In the genomic region with DNA sequence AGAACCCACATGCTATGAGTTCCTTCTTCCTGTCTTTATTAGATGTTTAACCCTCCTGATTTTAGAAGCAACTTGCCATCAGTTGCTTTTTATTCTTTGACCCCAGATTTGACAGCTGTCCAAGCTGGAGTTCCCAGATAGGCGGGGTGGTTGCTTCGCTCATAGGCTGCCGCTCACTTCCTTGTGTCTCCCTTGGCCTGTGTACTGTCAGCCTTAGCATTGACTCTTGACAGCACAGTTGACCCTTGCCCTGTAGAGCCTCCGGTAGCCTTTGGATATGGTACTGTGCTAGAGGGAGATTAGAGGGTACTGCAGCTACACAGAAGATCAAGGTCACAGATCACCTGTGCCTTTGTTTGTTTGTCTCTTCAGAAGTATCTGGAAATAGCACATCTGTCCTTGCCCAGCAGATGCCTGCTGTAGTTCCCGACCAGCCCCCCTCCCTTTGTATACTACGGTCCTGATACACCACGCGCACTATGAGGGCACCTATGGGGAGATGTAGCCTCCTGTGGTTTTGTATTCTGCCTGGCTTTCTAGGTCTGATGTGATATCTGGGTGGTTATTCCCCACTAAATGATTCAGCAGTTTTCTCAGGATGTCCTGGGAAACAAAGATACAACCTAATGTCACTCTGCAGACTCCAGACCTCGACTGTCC, we compare ENCODE assay signal across 26 mouse cellular contexts. TPM values are rescaled to one million over a fixed set of nuclear protein-coding genes. Genes with fewer than 3 reads are reported as not detected.
DNase-seq lines count a peak whose midpoint lies in the region; ATAC-seq and TF ChIP-seq lines count a peak whose summit lies in the region.
"Had no signal": no experiment of that assay in that cellular context is flagged by ENCODE, and none has a peak within 500 bp of the region (broad histone marks: within the 10 kb centered on the region; RNA-seq: fewer than 3 reads in every experiment).

No protein-coding gene starts in this region.

- no peak overlapping the region for H3K27ac ChIP-seq in liver, adult 2 months (replicated peaks; ENCODE audit: insufficient read depth, low read depth, low read length)
- H3K27ac ChIP-seq in intestine, embryonic 15.5 days: no peak overlapping the region
- 0 out of 2 replicates have a peak overlapping the region, but pooled peaks have one; percentile 5 for H3K27ac ChIP-seq in liver, embryonic 11.5 days (ENCODE audit: low read depth, low read length)
- H3K27ac ChIP-seq in midbrain, postnatal 0 days (ENCODE audit: low read depth, low read length): no peak overlapping the region
- H3K27ac ChIP-seq: embryonic facial prominence, embryonic 15.5 days; forebrain, embryonic 10.5 days; hindbrain, embryonic 14.5 days; stomach, embryonic 15.5 days had no signal

- H3K9me3 ChIP-seq in intestine, embryonic 15.5 days: no peaks in the 10 kb centered on the region
- H3K9me3 ChIP-seq in liver, embryonic 11.5 days (ENCODE audit: control insufficient read depth, low read length): no peaks in the 10 kb centered on the region
- no peaks in the 10 kb centered on the region for H3K9me3 ChIP-seq in midbrain, postnatal 0 days (ENCODE audit: low read length)
- H3K9me3 ChIP-seq: embryonic facial prominence, embryonic 15.5 days; forebrain, embryonic 10.5 days; stomach, embryonic 15.5 days had no signal

- no peaks in the 10 kb centered on the region; the same call in 1 of the 2 replicates for H3K79me2 ChIP-seq in liver, adult 2 months (ENCODE audit: control insufficient read depth, insufficient read depth, low read length)

- peaks cover 57% of the 10 kb centered on the region for H3K36me3 ChIP-seq in liver, adult 2 months (ENCODE audit: control insufficient read depth, insufficient read depth, low read length)
- H3K36me3 ChIP-seq in intestine, embryonic 15.5 days: peaks cover 83% of the 10 kb centered on the region
- H3K36me3 ChIP-seq in liver, embryonic 11.5 days (ENCODE audit: control insufficient read depth, insufficient read depth, low read length): peaks cover 70% of the 10 kb centered on the region
- peaks cover 84% of the 10 kb centered on the region for H3K36me3 ChIP-seq in midbrain, postnatal 0 days (ENCODE audit: insufficient read depth, low read length)

- TF ChIP-seq CTCF in liver, adult 2 months (IDR thresholded peaks at IDR 0.05; ENCODE audit: low read depth, low read length): no peak
- TF ChIP-seq CTCF in midbrain, postnatal 0 days (IDR thresholded peaks at IDR 0.05): no peak

- no peaks in the 10 kb centered on the region for H3K27me3 ChIP-seq in liver, adult 2 months (ENCODE audit: control insufficient read depth, insufficient read depth, low read length)
- no peaks in the 10 kb centered on the region for H3K27me3 ChIP-seq in intestine, embryonic 15.5 days (replicated peaks)
- H3K27me3 ChIP-seq in liver, embryonic 11.5 days (replicated peaks; ENCODE audit: control insufficient read depth, insufficient read depth, low read length): no peaks in the 10 kb centered on the region
- no peaks in the 10 kb centered on the region for H3K27me3 ChIP-seq in midbrain, postnatal 0 days (ENCODE audit: insufficient read depth, low read length)
- H3K27me3 ChIP-seq: embryonic facial prominence, embryonic 15.5 days; stomach, embryonic 15.5 days had no signal

- H3K4me1 ChIP-seq in liver, adult 2 months (ENCODE audit: control insufficient read depth, insufficient read depth, low read length): peaks cover 9% of the 10 kb centered on the region
- no peaks in the 10 kb centered on the region for H3K4me1 ChIP-seq in intestine, embryonic 15.5 days (replicated peaks)
- H3K4me1 ChIP-seq in liver, embryonic 11.5 days (replicated peaks; ENCODE audit: control insufficient read depth, insufficient read depth, low read length): peaks cover 9% of the 10 kb centered on the region
- no peaks in the 10 kb centered on the region for H3K4me1 ChIP-seq in midbrain, postnatal 0 days (ENCODE audit: insufficient read depth, low read length)
- H3K4me1 ChIP-seq: embryonic facial prominence, embryonic 15.5 days; forebrain, embryonic 10.5 days; stomach, embryonic 15.5 days had no signal

- H3K9ac ChIP-seq in liver, adult 2 months (ENCODE audit: low read depth, low read length): no peak overlapping the region
- no peak overlapping the region for H3K9ac ChIP-seq in intestine, embryonic 15.5 days
- no peak overlapping the region for H3K9ac ChIP-seq in liver, embryonic 11.5 days (ENCODE audit: low read depth, low read length)
- no peak overlapping the region for H3K9ac ChIP-seq in midbrain, postnatal 0 days (replicated peaks; ENCODE audit: low read length, poor library complexity, severe bottlenecking)
- H3K9ac ChIP-seq: embryonic facial prominence, embryonic 15.5 days; hindbrain, embryonic 14.5 days; stomach, embryonic 15.5 days had no signal

- ATAC-seq in intestine, embryonic 15.5 days: peak; percentile 72
- peak; percentile 63; the same call in 1 of the 2 replicates for ATAC-seq in liver, embryonic 11.5 days (replicated peaks; ENCODE audit: low FRiP score)
- ATAC-seq in megakaryocyte-erythroid progenitor cell, adult 5-6 weeks (replicated peaks; ENCODE audit: low FRiP score, low TSS enrichment, poor library complexity, severe bottlenecking): peak; percentile 49
- no peak for ATAC-seq in midbrain, postnatal 0 days (ENCODE audit: low FRiP score)

- no peak for TF ChIP-seq POLR2A in liver, adult 2 months (IDR thresholded peaks at IDR 0.05; ENCODE audit: extremely low read depth, insufficient read depth, low read length)

- H3K4me3 ChIP-seq in liver, adult 2 months (ENCODE audit: insufficient read depth, low read depth, low read length): no peak overlapping the region
- no peak overlapping the region for H3K4me3 ChIP-seq in intestine, embryonic 15.5 days (replicated peaks)
- H3K4me3 ChIP-seq in liver, embryonic 11.5 days (ENCODE audit: low read depth, low read length): no peak overlapping the region
- H3K4me3 ChIP-seq in midbrain, postnatal 0 days (ENCODE audit: low read depth, low read length): no peak overlapping the region
- H3K4me3 ChIP-seq: embryonic facial prominence, embryonic 15.5 days; forebrain, embryonic 10.5 days; stomach, embryonic 15.5 days had no signal

- H3K4me2 ChIP-seq in intestine, embryonic 15.5 days (replicated peaks): no peak overlapping the region
- no peak overlapping the region for H3K4me2 ChIP-seq in liver, embryonic 11.5 days
- no peak overlapping the region for H3K4me2 ChIP-seq in midbrain, postnatal 0 days (ENCODE audit: low read depth, low read length, poor library complexity, severe bottlenecking)
- H3K4me2 ChIP-seq: embryonic facial prominence, embryonic 15.5 days; hindbrain, embryonic 14.5 days; stomach, embryonic 15.5 days had no signal

- 38% methylated on average over 9 of the region's 9 CpGs for WGBS in liver, adult 2 months
- 75% methylated on average over 9 of the region's 9 CpGs for WGBS in intestine, embryonic 15.5 days
- WGBS in liver, embryonic 11.5 days: 51% methylated on average over 9 of the region's 9 CpGs
- WGBS in midbrain, postnatal 0 days: 97% methylated on average over 9 of the region's 9 CpGs

- DNase-seq in liver, adult 2 months (ENCODE audit: extremely low read depth, low read depth, low spot score): peak; percentile 79
- no peak for DNase-seq in liver
- no peak for DNase-seq in liver, embryonic 11.5 days (ENCODE audit: low spot score)
- no peak for DNase-seq in lung, postnatal 10 days
- DNase-seq in right cerebral cortex, postnatal 10 days (ENCODE audit: low spot score in 2 of 2): no peak
- no peak for DNase-seq in midbrain, postnatal 0 days (ENCODE audit: low spot score)
- DNase-seq: adrenal gland, adult 2 months; cerebellum, adult 9-11 months; embryo, embryonic 11 days; gastrocnemius, postnatal 25 days; heart, postnatal 14 days; lung, adult 18-20 months; lung, postnatal 36 days; midbrain, embryonic 14.5 days; retina, postnatal 1 day had no signal

RNA-seq across cellular contexts. Expression of gene Il17c, which starts 16.5 kb away (rescaled TPM):
- not detected in 2 replicates for total RNA-seq in liver, adult 2 months (2014; rRNA removed)
- polyA plus RNA-seq in liver, adult 2 months (2012; rRNA removed): not detected in 2 replicates
- not detected in 2 replicates for polyA plus RNA-seq in intestine, embryonic 15.5 days (2015; fragmentation: Nextera tagmentation; extraction: Ambion mirVana)
- polyA plus RNA-seq in liver, embryonic 11.5 days (2014; fragmentation: Nextera tagmentation; extraction: Ambion mirVana): not detected in 2 replicates
- total RNA-seq in megakaryocyte-erythroid progenitor cell, adult 5-6 weeks (2014; fragmentation: Nextera tagmentation): not detected in 2 replicates
- not detected in 2 replicates for total RNA-seq in megakaryocyte-erythroid progenitor cell, adult 5-6 weeks (2017)
- not detected in 2 replicates for total RNA-seq in midbrain, postnatal 0 days (2014; rRNA removed)
- polyA plus RNA-seq in midbrain, postnatal 0 days (2015; fragmentation: Nextera tagmentation; extraction: Ambion mirVana): 0.37 TPM in 1 of 2 replicates, not detected in the other
- total RNA-seq: adrenal gland, adult 2 months; ES-E14; gastrocnemius, postnatal 25 days; heart, postnatal 14 days; left cerebral cortex, postnatal 36 days; neutrophil, adult 5-6 weeks had no signal
- polyA plus RNA-seq: embryonic facial prominence, embryonic 15.5 days; hindbrain, embryonic 14.5 days; midbrain, embryonic 14.5 days; stomach, embryonic 15.5 days had no signal

RNA-seq across cellular contexts. Expression of gene Cyba, which starts 27.5 kb away (rescaled TPM):
- total RNA-seq in liver, adult 2 months (2014; rRNA removed): 13.9 and 23.4 TPM in 2 replicates
- polyA plus RNA-seq in liver, adult 2 months (2012; rRNA removed): 24.4 and 34.2 TPM in 2 replicates
- 307 and 314 TPM in 2 replicates for polyA plus RNA-seq in intestine, embryonic 15.5 days (2015; fragmentation: Nextera tagmentation; extraction: Ambion mirVana)
- 201 and 215 TPM in 2 replicates for polyA plus RNA-seq in liver, embryonic 11.5 days (2014; fragmentation: Nextera tagmentation; extraction: Ambion mirVana)
- 66.0 and 69.7 TPM in 2 replicates for total RNA-seq in megakaryocyte-erythroid progenitor cell, adult 5-6 weeks (2014; fragmentation: Nextera tagmentation)
- 25.4 and 28.7 TPM in 2 replicates for total RNA-seq in megakaryocyte-erythroid progenitor cell, adult 5-6 weeks (2017)
- 23.1 and 27.7 TPM in 2 replicates for total RNA-seq in midbrain, postnatal 0 days (2014; rRNA removed)
- polyA plus RNA-seq in midbrain, postnatal 0 days (2015; fragmentation: Nextera tagmentation; extraction: Ambion mirVana): 35.6 and 40.4 TPM in 2 replicates

RNA-seq across cellular contexts. Expression of gene Zc3h18, which starts 28.9 kb away (rescaled TPM):
- total RNA-seq in liver, adult 2 months (2014; rRNA removed): 10.9 and 14.0 TPM in 2 replicates
- polyA plus RNA-seq in liver, adult 2 months (2012; rRNA removed): 18.3 and 22.3 TPM in 2 replicates
- polyA plus RNA-seq in intestine, embryonic 15.5 days (2015; fragmentation: Nextera tagmentation; extraction: Ambion mirVana): 53.9 and 54.0 TPM in 2 replicates
- 41.3 and 44.2 TPM in 2 replicates for polyA plus RNA-seq in liver, embryonic 11.5 days (2014; fragmentation: Nextera tagmentation; extraction: Ambion mirVana)
- total RNA-seq in megakaryocyte-erythroid progenitor cell, adult 5-6 weeks (2014; fragmentation: Nextera tagmentation): 69.7 and 77.5 TPM in 2 replicates
- total RNA-seq in megakaryocyte-erythroid progenitor cell, adult 5-6 weeks (2017): 81.4 and 93.2 TPM in 2 replicates
- 29.4 and 41.3 TPM in 2 replicates for total RNA-seq in midbrain, postnatal 0 days (2014; rRNA removed)
- polyA plus RNA-seq in midbrain, postnatal 0 days (2015; fragmentation: Nextera tagmentation; extraction: Ambion mirVana): 23.4 and 25.0 TPM in 2 replicates

RNA-seq across cellular contexts. Expression of gene Mvd, which starts 37.9 kb away (rescaled TPM):
- total RNA-seq in liver, adult 2 months (2014; rRNA removed): 15.3 and 20.9 TPM in 2 replicates
- polyA plus RNA-seq in liver, adult 2 months (2012; rRNA removed): 68.7 and 71.4 TPM in 2 replicates
- 60.2 and 68.3 TPM in 2 replicates for polyA plus RNA-seq in intestine, embryonic 15.5 days (2015; fragmentation: Nextera tagmentation; extraction: Ambion mirVana)
- polyA plus RNA-seq in liver, embryonic 11.5 days (2014; fragmentation: Nextera tagmentation; extraction: Ambion mirVana): 36.5 and 40.6 TPM in 2 replicates
- 2.4 and 2.9 TPM in 2 replicates for total RNA-seq in megakaryocyte-erythroid progenitor cell, adult 5-6 weeks (2014; fragmentation: Nextera tagmentation)
- 0.14 and 1.8 TPM in 2 replicates for total RNA-seq in megakaryocyte-erythroid progenitor cell, adult 5-6 weeks (2017)
- 57.1 and 94.5 TPM in 2 replicates for total RNA-seq in midbrain, postnatal 0 days (2014; rRNA removed)
- 62.1 and 66.8 TPM in 2 replicates for polyA plus RNA-seq in midbrain, postnatal 0 days (2015; fragmentation: Nextera tagmentation; extraction: Ambion mirVana)

RNA-seq across cellular contexts. Expression of gene Trhr2, which starts 44.7 kb away (rescaled TPM):
- total RNA-seq in liver, adult 2 months (2014; rRNA removed): not detected in 2 replicates
- not detected in 2 replicates for polyA plus RNA-seq in liver, adult 2 months (2012; rRNA removed)
- polyA plus RNA-seq in intestine, embryonic 15.5 days (2015; fragmentation: Nextera tagmentation; extraction: Ambion mirVana): not detected in 2 replicates
- polyA plus RNA-seq in liver, embryonic 11.5 days (2014; fragmentation: Nextera tagmentation; extraction: Ambion mirVana): not detected in 2 replicates
- not detected in 2 replicates for total RNA-seq in megakaryocyte-erythroid progenitor cell, adult 5-6 weeks (2014; fragmentation: Nextera tagmentation)
- total RNA-seq in megakaryocyte-erythroid progenitor cell, adult 5-6 weeks (2017): not detected in 2 replicates
- total RNA-seq in midbrain, postnatal 0 days (2014; rRNA removed): 0.93 and 3.5 TPM in 2 replicates
- 0.15 and 0.37 TPM in 2 replicates for polyA plus RNA-seq in midbrain, postnatal 0 days (2015; fragmentation: Nextera tagmentation; extraction: Ambion mirVana)
- total RNA-seq: adrenal gland, adult 2 months; ES-E14; gastrocnemius, postnatal 25 days; heart, postnatal 14 days; neutrophil, adult 5-6 weeks had no signal
- polyA plus RNA-seq: adrenal gland, adult 2 months; forebrain, embryonic 10.5 days; hindbrain, embryonic 14.5 days; large intestine, adult 2 months; midbrain, embryonic 14.5 days; stomach, embryonic 15.5 days; thymus, postnatal 0 days had no signal
